Mouse (Mus musculus) right cerebral cortex, postnatal 4 days (tissue): ENCODE measurements around the gene Tlx3.
A peak's percentile ranks its signal among the peaks of the same experiment; 100 is the strongest.

Experiments used
- DNase-seq: peaks from one replicate; pipeline ENCODE4 v3.0.0-alpha.2; 2022

The Tlx3 gene

GRCm38 (mm10) chr11:33197133-33197514 is 6.3 kb downstream of the Tlx3 start:
- DNase-seq, result no peak

- DNase-seq, result no peak
Observed at GRCm38 (mm10) chr11:33196447-33197132, 6.8 kb downstream of the Tlx3 start.

GRCm38 (mm10) chr11:33195531-33196446 is 7.6 kb downstream of the Tlx3 start:
- DNase-seq, result no peak

- no peak for DNase-seq
Observed at GRCm38 (mm10) chr11:33195061-33195460, 8.3 kb downstream of the Tlx3 start.

GRCm38 (mm10) chr11:33193695-33194094 is 9.7 kb downstream of the Tlx3 start:
- no peak for DNase-seq

GRCm38 (mm10) chr11:33181804-33182203 is 21.6 kb downstream of the Tlx3 start:
- no peak for DNase-seq

- peak; percentile 10 for DNase-seq
Observed at GRCm38 (mm10) chr11:33180701-33181116, 22.7 kb downstream of the Tlx3 start.

GRCm38 (mm10) chr11:33179802-33180201 is 23.6 kb downstream of the Tlx3 start:
- DNase-seq, result no peak

GRCm38 (mm10) chr11:33176525-33177245 is 26.7 kb downstream of the Tlx3 start:
- no peak for DNase-seq

GRCm38 (mm10) chr11:33175768-33176167 is 27.6 kb downstream of the Tlx3 start:
- no peak for DNase-seq

GRCm38 (mm10) chr11:33170489-33170888 is 32.9 kb downstream of the Tlx3 start:
- DNase-seq, result peak; percentile 53

- peak; percentile 99 for DNase-seq
Observed at GRCm38 (mm10) chr11:33162998-33163506, 40.3 kb downstream of the Tlx3 start, which contains the start of gene Npm1. Npm1 (minus strand) TSS chr11:33163206.

GRCm38 (mm10) chr11:33162211-33162997 is 41.0 kb downstream of the Tlx3 start:
- DNase-seq, result peak; percentile 71

GRCm38 (mm10) chr11:33159741-33160140 is 43.6 kb downstream of the Tlx3 start:
- DNase-seq, result no peak

GRCm38 (mm10) chr11:33157453-33158196 is 45.8 kb downstream of the Tlx3 start:
- no peak for DNase-seq

- DNase-seq, result no peak
Observed at GRCm38 (mm10) chr11:33156436-33157015, 46.9 kb downstream of the Tlx3 start.

- no peak for DNase-seq
Observed at GRCm38 (mm10) chr11:33154459-33154858, 48.9 kb downstream of the Tlx3 start.

GRCm38 (mm10) chr11:33152997-33153396 is 50.4 kb downstream of the Tlx3 start:
- no peak for DNase-seq

- no peak for DNase-seq
Observed at GRCm38 (mm10) chr11:33151780-33152145, 51.6 kb downstream of the Tlx3 start.

GRCm38 (mm10) chr11:33151128-33151779 is 52.1 kb downstream of the Tlx3 start:
- DNase-seq, result no peak
